13 mouse cellular contexts compared by ENCODE assay signal in the genomic region with DNA sequence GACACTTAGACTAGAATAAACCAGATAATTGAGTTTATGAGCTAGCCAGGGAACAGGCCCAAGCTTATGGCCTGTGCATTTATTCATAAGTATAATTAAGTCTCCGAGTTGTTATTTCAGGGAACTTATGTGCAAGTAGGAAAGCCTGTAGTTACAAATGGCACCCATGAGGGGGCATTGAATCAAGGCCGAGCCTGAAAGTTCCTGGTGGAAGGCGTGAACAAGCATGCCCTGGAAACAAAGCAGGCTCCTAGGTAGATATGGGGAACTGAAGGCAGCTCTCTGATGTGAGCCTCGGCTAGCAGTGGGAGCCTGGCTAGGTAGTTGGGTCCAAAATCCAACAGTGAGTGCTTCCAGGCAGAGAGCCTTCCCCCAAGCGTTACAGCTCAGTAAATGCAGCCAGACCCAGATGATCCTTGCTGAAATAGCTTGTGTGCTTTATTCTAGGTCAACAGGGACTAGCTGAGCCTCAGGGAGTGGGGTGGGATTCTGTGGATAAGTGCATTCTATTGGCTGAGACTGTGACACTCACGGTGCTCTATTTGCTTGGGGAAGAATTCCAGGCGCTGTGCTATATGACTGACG. TPM values are rescaled to one million over a fixed set of nuclear protein-coding genes. Genes with fewer than 3 reads are reported as not detected.
A peak's percentile ranks its signal among the peaks of the same experiment; 100 is the strongest.
DNase-seq lines count a peak whose midpoint lies in the region; ATAC-seq and TF ChIP-seq lines count a peak whose summit lies in the region.
"Had no signal": no experiment of that assay in that cellular context is flagged by ENCODE, and none has a peak within 500 bp of the region (broad histone marks: within the 10 kb centered on the region; RNA-seq: fewer than 3 reads in every experiment).

No protein-coding gene starts in this region.

- no peaks in the 10 kb centered on the region for H3K4me1 ChIP-seq in ES-Bruce4 (ENCODE audit: control insufficient read depth, insufficient read depth, low read length)
- H3K4me1 ChIP-seq in embryonic facial prominence, embryonic 14.5 days (ENCODE audit: control insufficient read depth, insufficient read depth, low read length): no peaks in the 10 kb centered on the region
- H3K4me1 ChIP-seq: limb, embryonic 12.5 days had no signal

- no peak for TF ChIP-seq EP300 in ES-Bruce4 (IDR thresholded peaks at IDR 0.05; ENCODE audit: insufficient read depth, low read depth, low read length)

- H3K27ac ChIP-seq in layer of hippocampus, adult 2 months: no peak overlapping the region
- H3K27ac ChIP-seq in ES-Bruce4 (ENCODE audit: insufficient read depth, low read length): no peak overlapping the region
- H3K27ac ChIP-seq in embryonic facial prominence, embryonic 14.5 days (replicated peaks; ENCODE audit: low read depth, low read length): no peak overlapping the region
- H3K27ac ChIP-seq: limb, embryonic 12.5 days had no signal

- 35% methylated on average over 8 of the region's 8 CpGs for WGBS in embryonic facial prominence, embryonic 14.5 days

- no peak overlapping the region for H3K4me2 ChIP-seq in embryonic facial prominence, embryonic 14.5 days (ENCODE audit: low read depth, low read length)
- H3K4me2 ChIP-seq: limb, embryonic 12.5 days had no signal

- no peak for TF ChIP-seq POLR2A in ES-Bruce4 (IDR thresholded peaks at IDR 0.05; ENCODE audit: insufficient read depth, low read length)

- ATAC-seq in embryonic facial prominence, embryonic 14.5 days (ENCODE audit: low read depth): no peak

- TF ChIP-seq CTCF in layer of hippocampus, adult 2 months (conservative IDR thresholded peaks at IDR 0.05): peak; percentile 74
- TF ChIP-seq CTCF in ES-Bruce4 (IDR thresholded peaks at IDR 0.05; ENCODE audit: low read depth, low read length): peak; percentile 1

- H3K36me3 ChIP-seq in ES-Bruce4 (ENCODE audit: control insufficient read depth, insufficient read depth, low read length, poor library complexity, severe bottlenecking): no peaks in the 10 kb centered on the region
- no peaks in the 10 kb centered on the region for H3K36me3 ChIP-seq in embryonic facial prominence, embryonic 14.5 days (ENCODE audit: control insufficient read depth, insufficient read depth, low read length)
- H3K36me3 ChIP-seq: limb, embryonic 12.5 days had no signal

- peak; percentile 39 for DNase-seq in embryo, embryonic 11 days
- no peak for DNase-seq in embryo, embryonic 9.5 days (ENCODE audit: extremely low spot score)
- no peak for DNase-seq in layer of hippocampus, adult 2 months (ENCODE audit: low spot score in 2 of 2)
- no peak for DNase-seq in layer of hippocampus, postnatal 36 days
- peak; percentile 19 for DNase-seq in embryonic facial prominence, embryonic 14.5 days (ENCODE audit: low spot score)
- no peak for DNase-seq in urinary bladder, postnatal 14 days (ENCODE audit: low spot score)
- DNase-seq in adrenal gland, adult 2 months: no peak
- DNase-seq: gastrocnemius, postnatal 36 days; heart, postnatal 4 days had no signal

- H3K9ac ChIP-seq in ES-Bruce4 (ENCODE audit: low read depth, poor library complexity, severe bottlenecking): no peak overlapping the region
- no peak overlapping the region for H3K9ac ChIP-seq in embryonic facial prominence, embryonic 14.5 days (ENCODE audit: low read depth, low read length)
- H3K9ac ChIP-seq: limb, embryonic 12.5 days had no signal

- no peaks in the 10 kb centered on the region for H3K9me3 ChIP-seq in ES-Bruce4 (replicated peaks; ENCODE audit: control insufficient read depth, insufficient read depth, low read length, poor library complexity, severe bottlenecking)
- no peaks in the 10 kb centered on the region for H3K9me3 ChIP-seq in embryonic facial prominence, embryonic 14.5 days (ENCODE audit: control insufficient read depth, low read length)
- H3K9me3 ChIP-seq: limb, embryonic 12.5 days had no signal

- no peaks in the 10 kb centered on the region; the same call in 1 of the 2 replicates for H3K27me3 ChIP-seq in ES-Bruce4 (ENCODE audit: control insufficient read depth, insufficient read depth, low read length, poor library complexity, severe bottlenecking)
- H3K27me3 ChIP-seq in embryonic facial prominence, embryonic 14.5 days (replicated peaks; ENCODE audit: control insufficient read depth, insufficient read depth, low read length): no peaks in the 10 kb centered on the region
- H3K27me3 ChIP-seq: limb, embryonic 12.5 days had no signal

- H3K4me3 ChIP-seq in layer of hippocampus, adult 2 months: no peak overlapping the region
- no peak overlapping the region for H3K4me3 ChIP-seq in ES-Bruce4 (ENCODE audit: low read depth, low read length)
- H3K4me3 ChIP-seq in embryonic facial prominence, embryonic 14.5 days (ENCODE audit: low read depth, low read length): no peak overlapping the region
- H3K4me3 ChIP-seq: limb, embryonic 12.5 days had no signal

RNA-seq across cellular contexts. Expression of gene Mapk8ip2, which starts 11.1 kb away (rescaled TPM):
- 100 to 1,000 TPM; 254 to 279 TPM for total RNA-seq in layer of hippocampus, adult 2 months (2021)
- total RNA-seq in layer of hippocampus, postnatal 36 days (2021): 100 to 1,000 TPM; 248 to 284 TPM
- polyA plus RNA-seq in ES-Bruce4 (2011; ENCODE audit: insufficient read depth, insufficient read length, low read depth, missing spikeins): 4.2 and 4.9 TPM in 2 replicates
- 4.3 and 5.2 TPM in 2 replicates for polyA plus RNA-seq in embryonic facial prominence, embryonic 14.5 days (2014; fragmentation: Nextera tagmentation; extraction: Ambion mirVana)
- 10 to 100 TPM in 1 of 2 experiments, 1 to 10 TPM in 1; 8.7 to 10.5 TPM for total RNA-seq in adrenal gland, adult 2 months (2021)
- polyA plus RNA-seq in adrenal gland, adult 2 months (2012; rRNA removed): 4.4 and 7.1 TPM in 2 replicates

RNA-seq across cellular contexts. Expression of gene Chkb, which starts 12.9 kb away (rescaled TPM):
- total RNA-seq in layer of hippocampus, adult 2 months (2021): 10 to 100 TPM; 38.9 to 48.2 TPM
- total RNA-seq in layer of hippocampus, postnatal 36 days (2021): 10 to 100 TPM; 37.5 to 43.0 TPM
- 41.3 and 45.7 TPM in 2 replicates for polyA plus RNA-seq in ES-Bruce4 (2011; ENCODE audit: insufficient read depth, insufficient read length, low read depth, missing spikeins)
- 44.7 and 48.1 TPM in 2 replicates for polyA plus RNA-seq in embryonic facial prominence, embryonic 14.5 days (2014; fragmentation: Nextera tagmentation; extraction: Ambion mirVana)
- 10 to 100 TPM; 50.7 to 66.8 TPM for total RNA-seq in adrenal gland, adult 2 months (2021)
- 39.4 and 52.6 TPM in 2 replicates for polyA plus RNA-seq in adrenal gland, adult 2 months (2012; rRNA removed)

RNA-seq across cellular contexts. Expression of gene Gm44502, which starts 13.1 kb away (rescaled TPM):
- total RNA-seq in layer of hippocampus, adult 2 months (2021): under 1 TPM in 1 of 2 experiments, not detected in 1; 0.66 TPM
- total RNA-seq in layer of hippocampus, postnatal 36 days (2021): under 1 TPM in 1 of 2 experiments, not detected in 1; 0.30 TPM
- not detected in 2 replicates for polyA plus RNA-seq in ES-Bruce4 (2011; ENCODE audit: insufficient read depth, insufficient read length, low read depth, missing spikeins)
- polyA plus RNA-seq in embryonic facial prominence, embryonic 14.5 days (2014; fragmentation: Nextera tagmentation; extraction: Ambion mirVana): not detected in 2 replicates
- total RNA-seq in adrenal gland, adult 2 months (2021): 1 to 10 TPM in 1 of 2 experiments, not detected in 1; 5.8 TPM
- polyA plus RNA-seq in adrenal gland, adult 2 months (2012; rRNA removed): 8.2 and 10.6 TPM in 2 replicates
- polyA plus RNA-seq: forebrain, embryonic 11.5 days; limb, embryonic 12.5 days; lung, embryonic 16.5 days had no signal

RNA-seq across cellular contexts. Expression of gene C730034F03Rik, which starts 13.2 kb away (rescaled TPM):
- total RNA-seq in layer of hippocampus, adult 2 months (2021): 1 to 10 TPM; 1.8 to 3.4 TPM
- total RNA-seq in layer of hippocampus, postnatal 36 days (2021): 1 to 10 TPM; 2.6 to 3.1 TPM
- polyA plus RNA-seq in ES-Bruce4 (2011; ENCODE audit: insufficient read depth, insufficient read length, low read depth, missing spikeins): 2.1 and 3.2 TPM in 2 replicates
- polyA plus RNA-seq in embryonic facial prominence, embryonic 14.5 days (2014; fragmentation: Nextera tagmentation; extraction: Ambion mirVana): 1.1 and 2.3 TPM in 2 replicates
- total RNA-seq in adrenal gland, adult 2 months (2021): 1 to 10 TPM in 1 of 2 experiments, under 1 TPM in 1; 0.95 to 2.3 TPM
- 0.29 and 0.52 TPM in 2 replicates for polyA plus RNA-seq in adrenal gland, adult 2 months (2012; rRNA removed)

RNA-seq across cellular contexts. Expression of gene Cpt1b, which starts 16.9 kb away (rescaled TPM):
- total RNA-seq in layer of hippocampus, adult 2 months (2021): 1 to 10 TPM; 1.3 to 3.1 TPM
- 1 to 10 TPM; 1.8 to 2.3 TPM for total RNA-seq in layer of hippocampus, postnatal 36 days (2021)
- polyA plus RNA-seq in ES-Bruce4 (2011; ENCODE audit: insufficient read depth, insufficient read length, low read depth, missing spikeins): 4.9 and 6.1 TPM in 2 replicates
- 3.9 and 7.7 TPM in 2 replicates for polyA plus RNA-seq in embryonic facial prominence, embryonic 14.5 days (2014; fragmentation: Nextera tagmentation; extraction: Ambion mirVana)
- total RNA-seq in adrenal gland, adult 2 months (2021): 100 to 1,000 TPM; 139 to 200 TPM
- 116 and 120 TPM in 2 replicates for polyA plus RNA-seq in adrenal gland, adult 2 months (2012; rRNA removed)

Comparison
In these comparisons a context has a peak if more than half of its experiments do, and no peak if none do; other contexts are left out.
1. DNase-seq: peak in embryo, embryonic 11 days (single experiment) and embryonic facial prominence, embryonic 14.5 days (single experiment); none in embryo, embryonic 9.5 days (single experiment), layer of hippocampus, adult 2 months (0 of 2), layer of hippocampus, postnatal 36 days (0 of 2), urinary bladder, postnatal 14 days (single experiment) and adrenal gland, adult 2 months (single experiment).
2. RNA of gene Mapk8ip2, which starts 11.1 kb away (total RNA-seq): 248 to 284 TPM in layer of hippocampus, postnatal 36 days and 254 to 279 TPM in layer of hippocampus, adult 2 months; 8.7 to 10.5 TPM in adrenal gland, adult 2 months; every median in the first group is over 10 times any median in the second.